Mouse (Mus musculus): ENCODE results near the gene Gnb1l. TPM values are rescaled to one million over a fixed set of nuclear protein-coding genes. Genes with fewer than 3 reads are reported as not detected.

Gnb1l gene
- polyA plus RNA-seq, 1 experiment = 13.3 TPM

GRCm38 (mm10) chr16:18601447-18601846, 102.9 kb downstream of the Gnb1l start:
- H3K79me2 ChIP-seq (ENCODE audit: control insufficient read depth, insufficient read depth) = no peaks in the 10 kb centered on the region
- no peak overlapping the region for H3ac ChIP-seq (ENCODE audit: control insufficient read depth, insufficient read length, low read depth)
- TF ChIP-seq MAX (IDR thresholded peaks at IDR 0.05) (no peak), MYOD1 (IDR thresholded peaks at IDR 0.05; ENCODE audit: control insufficient read depth, insufficient read length, low read depth) (no peak), MYOG (IDR thresholded peaks at IDR 0.05; ENCODE audit: control insufficient read depth, extremely low read depth, insufficient read length) (no peak), CEBPB (IDR thresholded peaks at IDR 0.05; ENCODE audit: low read depth) (no peak), FOSL1 (IDR thresholded peaks at IDR 0.05; ENCODE audit: insufficient read depth, low read length, poor library complexity, severe bottlenecking) (no peak), USF1 (IDR thresholded peaks at IDR 0.05; ENCODE audit: low read depth) (no peak), CTCF (IDR thresholded peaks at IDR 0.05; ENCODE audit: control insufficient read depth, insufficient read depth, insufficient read length) (no peak)
- no peaks in the 10 kb centered on the region for H3K36me3 ChIP-seq (ENCODE audit: control insufficient read depth, insufficient read depth)
- no peaks in the 10 kb centered on the region for H3K27me3 ChIP-seq (ENCODE audit: control insufficient read depth, insufficient read depth, insufficient read length)
- H3K79me3 ChIP-seq (ENCODE audit: low read depth) = no peaks in the 10 kb centered on the region
- no peak overlapping the region for H3K4me3 ChIP-seq (ENCODE audit: insufficient read depth, poor library complexity, severe bottlenecking)

GRCm38 (mm10) chr16:18604267-18604701, 105.8 kb downstream of the Gnb1l start:
- no peaks in the 10 kb centered on the region for H3K79me3 ChIP-seq (ENCODE audit: low read depth)
- no peak overlapping the region for H3K4me3 ChIP-seq (ENCODE audit: insufficient read depth, poor library complexity, severe bottlenecking)
- H3K79me2 ChIP-seq (ENCODE audit: control insufficient read depth, insufficient read depth) = no peaks in the 10 kb centered on the region
- TF ChIP-seq MAX (IDR thresholded peaks at IDR 0.05) (no peak), USF1 (IDR thresholded peaks at IDR 0.05; ENCODE audit: low read depth) (no peak), CEBPB (IDR thresholded peaks at IDR 0.05; ENCODE audit: low read depth) (no peak), MYOG (IDR thresholded peaks at IDR 0.05; ENCODE audit: control insufficient read depth, extremely low read depth, insufficient read length) (no peak), CTCF (IDR thresholded peaks at IDR 0.05; ENCODE audit: control insufficient read depth, insufficient read depth, insufficient read length) (no peak)
- no peaks in the 10 kb centered on the region for H3K36me3 ChIP-seq (ENCODE audit: control insufficient read depth, insufficient read depth)
- no peak overlapping the region for H3ac ChIP-seq (ENCODE audit: control insufficient read depth, insufficient read length, low read depth)
- no peaks in the 10 kb centered on the region for H3K27me3 ChIP-seq (ENCODE audit: control insufficient read depth, insufficient read depth, insufficient read length)

GRCm38 (mm10) chr16:18605705-18606104, 107.2 kb downstream of the Gnb1l start:
- H3ac ChIP-seq (ENCODE audit: control insufficient read depth, insufficient read length, low read depth) = no peak overlapping the region
- no peaks in the 10 kb centered on the region for H3K79me2 ChIP-seq (ENCODE audit: control insufficient read depth, insufficient read depth)
- TF ChIP-seq CEBPB (IDR thresholded peaks at IDR 0.05; ENCODE audit: low read depth) = no peak
- TF ChIP-seq MAX (IDR thresholded peaks at IDR 0.05) = no peak
- no peak for TF ChIP-seq FOSL1 (IDR thresholded peaks at IDR 0.05; ENCODE audit: insufficient read depth, low read length, poor library complexity, severe bottlenecking)
- no peak for TF ChIP-seq MYOG (IDR thresholded peaks at IDR 0.05; ENCODE audit: control insufficient read depth, extremely low read depth, insufficient read length)
- no peak for TF ChIP-seq MYOD1 (IDR thresholded peaks at IDR 0.05; ENCODE audit: control insufficient read depth, insufficient read length, low read depth)
- TF ChIP-seq CTCF (IDR thresholded peaks at IDR 0.05; ENCODE audit: control insufficient read depth, insufficient read depth, insufficient read length) = no peak
- no peak for TF ChIP-seq USF1 (IDR thresholded peaks at IDR 0.05; ENCODE audit: low read depth)
- H3K4me3 ChIP-seq (ENCODE audit: insufficient read depth, poor library complexity, severe bottlenecking) = no peak overlapping the region
- H3K79me3 ChIP-seq (ENCODE audit: low read depth) = no peaks in the 10 kb centered on the region
- H3K27me3 ChIP-seq (ENCODE audit: control insufficient read depth, insufficient read depth, insufficient read length) = no peaks in the 10 kb centered on the region
- no peaks in the 10 kb centered on the region for H3K36me3 ChIP-seq (ENCODE audit: control insufficient read depth, insufficient read depth)

- H3K4me3 ChIP-seq (ENCODE audit: insufficient read depth, poor library complexity, severe bottlenecking) = no peak overlapping the region
- H3K79me3 ChIP-seq (ENCODE audit: low read depth) = no peaks in the 10 kb centered on the region
- TF ChIP-seq CTCF (IDR thresholded peaks at IDR 0.05; ENCODE audit: control insufficient read depth, insufficient read depth, insufficient read length) (no peak), USF1 (IDR thresholded peaks at IDR 0.05; ENCODE audit: low read depth) (no peak), CEBPB (IDR thresholded peaks at IDR 0.05; ENCODE audit: low read depth) (no peak)
- H3K36me3 ChIP-seq (ENCODE audit: control insufficient read depth, insufficient read depth) = no peaks in the 10 kb centered on the region
- no peak overlapping the region for H3ac ChIP-seq (ENCODE audit: control insufficient read depth, insufficient read length, low read depth)
- no peaks in the 10 kb centered on the region for H3K79me2 ChIP-seq (ENCODE audit: control insufficient read depth, insufficient read depth)
- H3K27me3 ChIP-seq (ENCODE audit: control insufficient read depth, insufficient read depth, insufficient read length) = no peaks in the 10 kb centered on the region
Measured at GRCm38 (mm10) chr16:18608226-18608625, 109.7 kb downstream of the Gnb1l start.

GRCm38 (mm10) chr16:18609099-18609498, 110.6 kb downstream of the Gnb1l start:
- H3K27me3 ChIP-seq (ENCODE audit: control insufficient read depth, insufficient read depth, insufficient read length) = no peaks in the 10 kb centered on the region

GRCm38 (mm10) chr16:18611752-18612151, 113.2 kb downstream of the Gnb1l start:
- no peak overlapping the region for H3ac ChIP-seq (ENCODE audit: control insufficient read depth, insufficient read length, low read depth)
- no peaks in the 10 kb centered on the region for H3K79me2 ChIP-seq (ENCODE audit: control insufficient read depth, insufficient read depth)
- TF ChIP-seq MAX (IDR thresholded peaks at IDR 0.05) (no peak), FOSL1 (IDR thresholded peaks at IDR 0.05; ENCODE audit: insufficient read depth, low read length, poor library complexity, severe bottlenecking) (no peak), MYOD1 (IDR thresholded peaks at IDR 0.05; ENCODE audit: control insufficient read depth, insufficient read length, low read depth) (no peak)
- H3K27me3 ChIP-seq (ENCODE audit: control insufficient read depth, insufficient read depth, insufficient read length) = no peaks in the 10 kb centered on the region
- H3K79me3 ChIP-seq (ENCODE audit: low read depth) = no peaks in the 10 kb centered on the region
- H3K36me3 ChIP-seq (ENCODE audit: control insufficient read depth, insufficient read depth) = no peaks in the 10 kb centered on the region
- no peak overlapping the region for H3K4me3 ChIP-seq (ENCODE audit: insufficient read depth, poor library complexity, severe bottlenecking)

More at GRCm38 (mm10) chr16:18609099-18609498, 110.6 kb downstream of the Gnb1l start:
- Histone ChIP-seq H3K36me3 (ENCODE audit: control insufficient read depth, insufficient read depth) (no peaks in the 10 kb centered on the region), H3K79me3 (ENCODE audit: low read depth) (no peaks in the 10 kb centered on the region), H3K4me3 (ENCODE audit: insufficient read depth, poor library complexity, severe bottlenecking) (no peak overlapping the region), H3ac (ENCODE audit: control insufficient read depth, insufficient read length, low read depth) (no peak overlapping the region), H3K79me2 (ENCODE audit: control insufficient read depth, insufficient read depth) (no peaks in the 10 kb centered on the region)
- TF ChIP-seq MYOD1 (IDR thresholded peaks at IDR 0.05; ENCODE audit: control insufficient read depth, insufficient read length, low read depth) = no peak
